Mouse (Mus musculus): ENCODE results near the gene Tarbp2. TPM values are rescaled to one million over a fixed set of nuclear protein-coding genes. Genes with fewer than 3 reads are reported as not detected.

The Tarbp2 gene
- polyA plus RNA-seq, 1 experiment from 2014 or later: 82.6 TPM

GRCm38 (mm10) chr15:102498322-102498721 is 19.7 kb upstream of the Tarbp2 start:
- peaks cover 96% of the 10 kb centered on the region for H3K36me3 ChIP-seq
- H3K9me3 ChIP-seq: no peaks in the 10 kb centered on the region
- no peak for ATAC-seq (ENCODE audit: low read depth)

DNA sequence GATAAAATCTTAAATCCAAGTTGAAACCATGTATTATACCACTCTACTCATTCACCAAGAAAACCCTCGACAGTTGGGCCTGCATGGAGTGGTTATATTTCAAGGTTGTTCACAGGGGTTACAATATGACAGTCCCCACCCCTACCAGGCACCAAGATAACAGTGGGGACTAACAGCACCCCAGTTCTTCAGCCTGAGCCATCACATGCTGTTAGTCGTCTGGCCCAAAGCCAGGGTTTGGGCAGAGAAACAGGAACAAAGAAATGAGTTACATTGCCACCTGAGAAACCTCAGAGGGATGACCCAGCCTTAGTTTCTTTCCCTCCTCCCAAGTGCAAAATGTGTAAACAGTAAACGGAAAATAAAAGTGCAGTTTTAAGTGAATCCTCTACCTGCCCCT is 18.6 kb upstream of the Tarbp2 start:
- Histone ChIP-seq H3K27me3 (no peaks in the 10 kb centered on the region), H3K4me2 (no peak overlapping the region), H3K36me3 (peaks cover 96% of the 10 kb centered on the region), H3K4me3 (no peak overlapping the region), H3K9me3 (no peaks in the 10 kb centered on the region), H3K4me1 (replicated peaks) (no peaks in the 10 kb centered on the region), H3K27ac (replicated peaks) (no peak overlapping the region), H3K9ac (no peak overlapping the region)
- 78% methylated on average over 3 of the region's 3 CpGs for WGBS
- ATAC-seq (ENCODE audit: low read depth): no peak

More at GRCm38 (mm10) chr15:102498322-102498721, 19.7 kb upstream of the Tarbp2 start:
- no peak overlapping the region for H3K4me2 ChIP-seq
- H3K4me3 ChIP-seq: no peak overlapping the region
- H3K27ac ChIP-seq (replicated peaks): no peak overlapping the region
- H3K9ac ChIP-seq: no peak overlapping the region
- 90% methylated on average over 3 of the region's 3 CpGs for WGBS
- no peaks in the 10 kb centered on the region for H3K27me3 ChIP-seq
- H3K4me1 ChIP-seq (replicated peaks): no peaks in the 10 kb centered on the region

DNA sequence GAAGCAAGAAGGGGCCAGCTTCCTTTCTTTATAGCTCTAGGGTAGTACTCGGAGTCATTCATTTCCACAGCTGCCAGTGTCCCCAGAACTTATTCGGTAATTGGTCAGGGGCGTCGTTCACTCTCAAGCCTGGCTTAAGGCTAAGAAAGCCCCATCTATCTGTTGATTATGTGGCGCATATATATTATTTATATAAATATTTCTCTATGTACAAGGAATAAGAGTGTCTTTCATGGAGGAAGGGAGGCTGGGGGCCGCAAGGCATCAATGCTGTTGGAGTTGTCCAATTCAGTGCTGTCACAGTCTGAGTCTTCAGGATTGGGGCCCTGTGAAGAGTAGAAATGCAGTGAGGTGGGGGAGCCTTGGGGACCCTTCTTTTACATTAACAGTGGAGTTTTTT is 18.1 kb upstream of the Tarbp2 start:
- no peak for ATAC-seq (ENCODE audit: low read depth)
- Histone ChIP-seq H3K9me3 (no peaks in the 10 kb centered on the region), H3K4me1 (replicated peaks) (no peaks in the 10 kb centered on the region), H3K36me3 (peaks cover 96% of the 10 kb centered on the region), H3K4me2 (no peak overlapping the region), H3K9ac (no peak overlapping the region), H3K27ac (replicated peaks) (no peak overlapping the region), H3K27me3 (no peaks in the 10 kb centered on the region), H3K4me3 (no peak overlapping the region)
- 89% methylated on average over 6 of the region's 6 CpGs for WGBS

GRCm38 (mm10) chr15:102500479-102500878 is 17.5 kb upstream of the Tarbp2 start:
- Histone ChIP-seq H3K4me1 (replicated peaks) (no peaks in the 10 kb centered on the region), H3K27ac (replicated peaks) (no peak overlapping the region), H3K4me2 (no peak overlapping the region), H3K27me3 (no peaks in the 10 kb centered on the region), H3K9me3 (no peaks in the 10 kb centered on the region), H3K36me3 (peaks cover 96% of the 10 kb centered on the region), H3K9ac (no peak overlapping the region), H3K4me3 (no peak overlapping the region)
- ATAC-seq (ENCODE audit: low read depth): no peak
- 94% methylated on average over 5 of the region's 5 CpGs for WGBS

GRCm38 (mm10) chr15:102501084-102501814 is 16.7 kb upstream of the Tarbp2 start:
- Histone ChIP-seq H3K9ac (no peak overlapping the region), H3K9me3 (no peaks in the 10 kb centered on the region), H3K27ac (replicated peaks) (no peak overlapping the region), H3K4me2 (no peak overlapping the region), H3K36me3 (peaks cover 93% of the 10 kb centered on the region), H3K4me1 (replicated peaks) (no peaks in the 10 kb centered on the region), H3K4me3 (no peak overlapping the region), H3K27me3 (no peaks in the 10 kb centered on the region)
- ATAC-seq (ENCODE audit: low read depth): 0 out of 2 replicates have a peak, but pooled peaks have one; percentile 30
- WGBS: 94% methylated on average over 19 of the region's 19 CpGs

DNA sequence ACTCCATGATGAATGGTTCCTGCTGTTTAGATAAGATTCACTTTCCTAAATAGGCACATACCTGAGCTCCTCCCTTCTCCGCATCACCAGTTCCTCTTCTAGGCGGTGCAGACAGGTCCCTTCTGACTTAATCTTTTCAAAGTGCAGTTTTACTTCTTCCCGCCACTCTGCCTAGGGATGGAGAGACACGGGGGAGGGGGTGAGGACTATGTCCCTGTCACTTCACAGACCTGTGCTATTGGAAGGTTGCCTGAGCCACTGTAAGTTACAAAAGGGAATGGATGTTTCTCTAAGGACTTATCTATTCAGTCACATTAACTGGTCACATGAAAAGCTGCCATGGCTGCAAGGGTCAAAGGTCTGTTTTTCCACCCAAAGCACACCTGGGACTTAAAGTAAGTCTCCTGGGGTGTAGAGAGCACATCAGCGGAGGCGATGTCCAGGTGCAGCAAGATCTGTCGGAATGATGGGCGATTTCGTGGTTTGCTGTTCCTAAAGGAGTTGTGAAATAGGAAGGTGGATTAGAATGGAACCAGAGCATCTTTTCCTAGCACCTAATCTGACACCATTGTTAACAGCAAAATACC is 15.6 kb upstream of the Tarbp2 start:
- H3K4me3 ChIP-seq: no peak overlapping the region
- H3K4me2 ChIP-seq: no peak overlapping the region
- no peaks in the 10 kb centered on the region for H3K4me1 ChIP-seq (replicated peaks)
- H3K27ac ChIP-seq (replicated peaks): no peak overlapping the region
- H3K9ac ChIP-seq: no peak overlapping the region
- H3K9me3 ChIP-seq: no peaks in the 10 kb centered on the region
- H3K27me3 ChIP-seq: no peaks in the 10 kb centered on the region
- H3K36me3 ChIP-seq: peaks cover 90% of the 10 kb centered on the region
- ATAC-seq (ENCODE audit: low read depth): no peak
- whole genome bisulfite sequencing: 81% methylated on average over 9 of the region's 9 CpGs

DNA sequence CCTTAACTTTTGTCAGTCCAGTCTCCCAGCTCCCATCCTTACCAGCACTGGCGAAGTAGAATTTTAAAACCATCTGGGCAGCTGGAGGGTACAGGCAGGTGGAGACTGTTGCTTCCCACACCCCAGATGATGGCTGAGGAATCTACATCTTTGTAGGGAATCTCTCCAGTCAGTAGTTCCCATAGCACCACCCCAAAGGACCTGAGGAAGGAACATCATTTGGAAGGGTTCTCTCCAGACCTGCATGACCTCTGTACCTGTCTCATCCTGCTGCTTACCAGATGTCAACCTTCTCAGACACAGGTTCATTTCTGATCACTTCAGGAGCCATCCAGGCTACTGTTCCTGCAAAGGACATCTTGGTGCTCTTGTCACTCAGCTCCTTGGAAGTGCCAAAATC is 14.5 kb upstream of the Tarbp2 start, which contains the start of gene Gm10337:
Gene Gm10337, plus strand, starts transcription at position 276 of the 400 bp plus-strand sequence.
- no peaks in the 10 kb centered on the region for H3K27me3 ChIP-seq
- 92% methylated on average over 1 of the region's 1 CpGs for WGBS
- H3K9me3 ChIP-seq: no peaks in the 10 kb centered on the region
- no peak for ATAC-seq (ENCODE audit: low read depth)
- no peak within 1 kb of the TSS for H3K4me2 ChIP-seq
- 0 out of 2 replicates have a peak, but pooled peaks cover under 1% of the 10 kb centered on the region for H3K4me1 ChIP-seq (replicated peaks)
- H3K27ac ChIP-seq (replicated peaks): no peak within 1 kb of the TSS
- no peak within 1 kb of the TSS for H3K4me3 ChIP-seq
- H3K9ac ChIP-seq: no peak within 1 kb of the TSS
- H3K36me3 ChIP-seq: peaks cover 89% of the 10 kb centered on the region

DNA sequence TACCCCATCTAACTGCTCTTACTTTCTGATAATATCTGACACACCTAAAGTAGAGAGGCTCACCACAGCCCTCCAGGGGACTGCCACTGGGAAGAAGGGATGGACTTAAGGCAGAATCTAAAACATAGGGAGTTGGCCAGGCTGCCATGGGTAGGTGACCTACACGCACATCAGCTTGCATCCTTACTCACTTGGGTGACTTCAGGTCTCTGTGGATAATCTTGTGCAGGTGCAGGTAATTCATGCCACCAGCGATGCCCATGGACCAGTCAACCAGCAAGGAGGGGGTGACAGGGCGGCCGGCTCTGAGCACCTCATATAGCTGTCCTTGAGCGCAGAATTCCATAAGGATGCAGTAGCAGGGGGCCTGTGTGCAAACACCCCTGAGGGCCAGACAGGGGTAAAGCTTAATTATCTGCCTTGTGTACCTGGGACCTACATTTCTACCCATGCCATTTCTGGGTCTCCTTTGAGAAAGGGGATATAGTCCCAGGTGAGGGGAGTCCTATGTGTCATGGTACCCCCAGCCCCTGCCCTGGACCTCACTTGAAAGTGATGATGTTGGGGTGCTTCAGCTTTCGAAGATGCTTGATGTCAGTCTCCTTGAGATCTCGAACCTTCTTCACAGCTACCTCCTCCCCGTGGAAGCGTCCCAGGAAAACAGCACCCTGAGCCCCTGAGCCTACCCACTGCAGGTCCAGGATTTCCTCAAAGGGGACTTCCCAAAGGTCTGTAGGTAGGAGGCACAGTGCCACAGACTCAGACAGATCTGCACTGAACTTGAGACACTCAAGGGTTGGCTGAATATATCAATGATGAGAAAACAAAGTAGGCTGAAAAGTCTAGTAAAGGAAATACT is 13.8 kb upstream of the Tarbp2 start:
- no peak for ATAC-seq (ENCODE audit: low read depth)
- peaks cover 8% of the 10 kb centered on the region for H3K4me1 ChIP-seq (replicated peaks)
- H3K27me3 ChIP-seq: no peaks in the 10 kb centered on the region
- H3K9me3 ChIP-seq: no peaks in the 10 kb centered on the region
- no peak overlapping the region for H3K4me2 ChIP-seq
- WGBS: 92% methylated on average over 9 of the region's 9 CpGs
- no peak overlapping the region for H3K4me3 ChIP-seq
- H3K36me3 ChIP-seq: peaks cover 91% of the 10 kb centered on the region
- no peak overlapping the region for H3K9ac ChIP-seq
- no peak overlapping the region for H3K27ac ChIP-seq (replicated peaks)

- peaks cover 81% of the 10 kb centered on the region for H3K36me3 ChIP-seq
- no peak overlapping the region for H3K27ac ChIP-seq (replicated peaks)
- H3K4me1 ChIP-seq (replicated peaks): peaks cover 17% of the 10 kb centered on the region
- 78% methylated on average over 12 of the region's 12 CpGs for WGBS
- H3K9me3 ChIP-seq: no peaks in the 10 kb centered on the region
- H3K4me3 ChIP-seq: no peak overlapping the region
- no peaks in the 10 kb centered on the region for H3K27me3 ChIP-seq
- ATAC-seq (ENCODE audit: low read depth): no peak
- H3K9ac ChIP-seq: no peak overlapping the region
- no peak overlapping the region for H3K4me2 ChIP-seq
Measured at GRCm38 (mm10) chr15:102505073-102505769, 12.8 kb upstream of the Tarbp2 start.

GRCm38 (mm10) chr15:102505770-102506463 is 12.1 kb upstream of the Tarbp2 start:
- ATAC-seq (ENCODE audit: low read depth): no peak
- H3K9ac ChIP-seq: no peak overlapping the region
- H3K36me3 ChIP-seq: peaks cover 74% of the 10 kb centered on the region

DNA sequence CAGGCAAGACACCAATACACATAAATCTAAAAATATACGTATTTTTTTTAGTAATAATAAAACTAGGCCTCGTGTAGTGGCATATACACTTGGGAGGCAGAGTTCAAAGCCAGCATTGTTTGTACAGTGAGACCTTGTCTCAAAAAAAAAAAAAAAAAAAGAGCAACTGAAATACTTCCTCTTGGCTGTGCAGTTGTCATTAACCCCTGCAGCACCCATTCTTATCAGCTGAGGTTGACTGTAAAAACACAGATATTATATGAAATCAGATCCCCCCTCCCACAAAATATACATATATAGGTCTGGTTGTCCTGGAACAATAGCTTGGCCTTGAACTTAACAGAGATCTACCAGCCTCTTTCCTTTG is 11.5 kb upstream of the Tarbp2 start:
- H3K27me3 ChIP-seq: no peaks in the 10 kb centered on the region
- H3K9me3 ChIP-seq: no peaks in the 10 kb centered on the region
- H3K9ac ChIP-seq: no peak overlapping the region
- H3K27ac ChIP-seq (replicated peaks): no peak overlapping the region
- H3K36me3 ChIP-seq: peaks cover 69% of the 10 kb centered on the region
- no peak for ATAC-seq (ENCODE audit: low read depth)
- H3K4me1 ChIP-seq (replicated peaks): peaks cover 25% of the 10 kb centered on the region
- no peak overlapping the region for H3K4me3 ChIP-seq
- H3K4me2 ChIP-seq: no peak overlapping the region
- WGBS: 53% methylated on average over 2 of the region's 2 CpGs

More at GRCm38 (mm10) chr15:102505770-102506463, 12.1 kb upstream of the Tarbp2 start:
- Histone ChIP-seq H3K27me3 (no peaks in the 10 kb centered on the region), H3K4me1 (replicated peaks) (peaks cover 20% of the 10 kb centered on the region), H3K4me3 (no peak overlapping the region), H3K4me2 (no peak overlapping the region), H3K9me3 (no peaks in the 10 kb centered on the region), H3K27ac (replicated peaks) (no peak overlapping the region; the same call in 1 of the 2 replicates)
- 89% methylated on average over 9 of the region's 9 CpGs for WGBS
